Mouse (Mus musculus) embryonic facial prominence, embryonic 14.5 days (tissue): ENCODE results near the gene Rnf31. TPM values are rescaled to one million over a fixed set of nuclear protein-coding genes. Genes with fewer than 3 reads are reported as not detected.
A peak's percentile ranks its signal among the peaks of the same experiment; 100 is the strongest.

Experiments used
- ATAC-seq: fragments of 200-750 bp; cut with Nextera tagmentation; 2 replicates; pipeline ENCODE4 v1.8.0; 2017; ENCODE audit warnings: low read depth, moderate number of reproducible peaks, moderate TSS enrichment
- DNase-seq: peaks from one replicate; pipeline ENCODE4 v3.0.0-alpha.2; 2015; ENCODE audit warnings: low spot score
- H3K27ac ChIP-seq: fragments of 300-500 bp; sonication (generic); replicated peaks from 2 replicates; pipeline ENCODE4 v1.5.1; 2014; ENCODE audit warnings: low read depth, mild to moderate bottlenecking, low read length, moderate library complexity
- H3K27me3 ChIP-seq: fragments of 300-500 bp; sonication (generic); replicated peaks from 2 replicates; pipeline ENCODE4 v1.6.1; 2014; ENCODE audit warnings: low read length; ENCODE audit not compliant: control insufficient read depth, insufficient read depth
- H3K36me3 ChIP-seq: fragments of 300-500 bp; sonication (generic); 2 replicates; pipeline ENCODE4 v1.6.1; 2014; ENCODE audit warnings: low read length, mixed read lengths; ENCODE audit not compliant: control insufficient read depth, insufficient read depth
- H3K4me1 ChIP-seq: fragments of 300-500 bp; sonication (generic); 2 replicates; pipeline ENCODE4 v1.6.1; 2014; ENCODE audit warnings: antibody characterized with exemption, low read length; ENCODE audit not compliant: control insufficient read depth, insufficient read depth
- H3K4me2 ChIP-seq: fragments of 300-500 bp; sonication (generic); 2 replicates; pipeline ENCODE4 v1.6.1; 2014; ENCODE audit warnings: low read depth, mild to moderate bottlenecking, low read length, moderate library complexity, mixed read lengths
- H3K4me3 ChIP-seq: fragments of 300-500 bp; sonication (generic); 2 replicates; pipeline ENCODE4 v1.5.1; 2014; ENCODE audit warnings: low read depth, mild to moderate bottlenecking, low read length
- H3K9ac ChIP-seq: fragments of 300-500 bp; sonication (generic); 2 replicates; pipeline ENCODE4 v1.6.1; 2014; ENCODE audit warnings: low read depth, mild to moderate bottlenecking, low read length, moderate library complexity, mixed read lengths
- H3K9me3 ChIP-seq: fragments of 300-500 bp; sonication (generic); 2 replicates; pipeline ENCODE4 v1.6.1; 2016; ENCODE audit warnings: low read length; ENCODE audit not compliant: control insufficient read depth
- WGBS: fragments of 180-500 bp; shearing (Covaris S2); extraction: QIAGEN DNeasy Blood & Tissue Kit; methylation state at CpG from one replicate; pipeline ENCODE4 v1.1.7; 2014; 5-methylcytosine and 5-hydroxymethylcytosine counted together
- polyA plus RNA-seq: library from polyadenylated mRNA; unstranded; fragments of >200 nt; fragmentation: Nextera tagmentation; extraction: Ambion mirVana; gene quantifications from 2 replicates; pipeline ENCODE4 v1.2.1, GENCODE M21; 2014

Gene Rnf31
- polyA plus RNA-seq, 1 experiment from 2014 or later = 11.7 TPM

DNA sequence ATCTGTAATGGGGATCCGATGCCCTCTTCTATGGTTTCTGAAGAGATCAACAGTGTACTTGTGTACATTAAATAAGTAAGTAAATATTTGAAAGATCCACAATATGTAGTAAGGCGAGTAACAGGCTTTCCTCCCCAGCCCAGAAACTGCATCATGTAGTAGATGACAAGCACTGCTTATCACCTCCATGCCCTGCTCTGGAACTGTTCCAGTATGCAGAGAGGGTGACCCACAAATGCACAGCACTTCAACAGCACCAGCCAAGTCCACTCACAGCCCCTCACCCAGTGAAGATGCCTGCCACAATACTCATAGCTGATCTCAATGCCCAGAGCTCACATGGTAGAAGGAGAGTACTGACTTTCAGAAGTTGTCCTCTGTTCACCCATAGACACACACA is 20.9 kb upstream of the Rnf31 start:
- Histone ChIP-seq H3K27ac (no peak overlapping the region), H3K27me3 (no peaks in the 10 kb centered on the region), H3K9ac (no peak overlapping the region), H3K36me3 (peaks cover 33% of the 10 kb centered on the region), H3K4me1 (no peaks in the 10 kb centered on the region), H3K4me3 (no peak overlapping the region), H3K4me2 (no peak overlapping the region), H3K9me3 (no peaks in the 10 kb centered on the region)
- ATAC-seq (no peak), DNase-seq (no peak)
- WGBS = 82% methylated on average over 2 of the region's 2 CpGs

DNA sequence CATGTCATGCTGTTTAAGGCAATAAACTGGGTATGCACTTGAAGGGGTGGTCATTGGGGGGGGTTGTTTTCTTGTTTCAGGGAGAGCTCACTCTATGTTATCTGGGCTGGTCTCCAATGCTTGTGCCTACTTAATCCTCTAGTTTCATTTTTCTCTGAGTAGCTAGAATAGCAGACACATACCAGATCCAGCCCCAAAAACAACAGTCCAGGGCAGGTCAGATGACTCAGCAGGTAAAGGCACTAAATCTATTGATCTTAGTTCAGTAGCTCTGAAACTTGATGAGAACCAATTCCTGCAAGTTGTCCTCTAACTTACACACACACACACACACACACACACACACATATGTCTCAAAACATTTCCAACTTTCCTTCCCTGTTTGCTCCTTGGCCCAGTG is 19.7 kb upstream of the Rnf31 start:
- Histone ChIP-seq H3K4me3 (no peak overlapping the region), H3K27ac (no peak overlapping the region), H3K4me2 (no peak overlapping the region), H3K4me1 (no peaks in the 10 kb centered on the region), H3K9ac (no peak overlapping the region), H3K27me3 (no peaks in the 10 kb centered on the region), H3K36me3 (peaks cover 22% of the 10 kb centered on the region; the same call in 1 of the 2 replicates), H3K9me3 (no peaks in the 10 kb centered on the region)
- ATAC-seq = no peak
- no peak for DNase-seq

DNA sequence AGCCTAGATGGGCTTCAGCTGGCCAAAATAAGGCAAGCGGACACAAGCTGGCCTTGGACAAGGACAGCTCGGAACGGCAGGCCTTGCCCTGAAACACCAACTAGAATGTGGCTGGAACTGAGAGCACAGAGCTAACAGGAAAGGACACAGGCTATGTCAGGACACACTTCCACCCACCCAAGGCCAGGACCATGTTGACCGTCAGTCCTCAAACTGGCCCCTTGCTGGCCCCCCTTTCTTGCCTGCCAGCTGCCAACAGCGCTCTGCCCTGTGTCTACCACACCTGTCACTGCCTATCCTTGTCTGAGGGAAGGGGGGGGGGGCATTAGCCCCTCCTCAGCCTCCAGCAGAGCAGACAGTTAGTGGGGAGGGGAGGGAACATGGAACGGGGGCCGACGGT is 16.2 kb upstream of the Rnf31 start, which contains the start of gene Fitm1:
TSS of gene Fitm1 (plus strand) at position 316 of the 400 bp plus-strand sequence.
- 67% methylated on average over 8 of the region's 8 CpGs for WGBS
- H3K4me3 ChIP-seq = peak within 1 kb of the TSS; percentile 20
- ATAC-seq (peak; percentile 41; the same call in 1 of the 2 replicates), DNase-seq (peak; percentile 51)
- 0 out of 2 replicates have a peak, but pooled peaks cover 3% of the 10 kb centered on the region for H3K4me1 ChIP-seq
- H3K9me3 ChIP-seq = no peaks in the 10 kb centered on the region
- no peaks in the 10 kb centered on the region for H3K27me3 ChIP-seq
- no peak within 1 kb of the TSS for H3K4me2 ChIP-seq
- H3K9ac ChIP-seq = 0 out of 2 replicates have a peak within 1 kb of the TSS, but pooled peaks have one; percentile 35
- no peak within 1 kb of the TSS for H3K27ac ChIP-seq
- H3K36me3 ChIP-seq = peaks cover 4% of the 10 kb centered on the region; the same call in 1 of the 2 replicates

DNA sequence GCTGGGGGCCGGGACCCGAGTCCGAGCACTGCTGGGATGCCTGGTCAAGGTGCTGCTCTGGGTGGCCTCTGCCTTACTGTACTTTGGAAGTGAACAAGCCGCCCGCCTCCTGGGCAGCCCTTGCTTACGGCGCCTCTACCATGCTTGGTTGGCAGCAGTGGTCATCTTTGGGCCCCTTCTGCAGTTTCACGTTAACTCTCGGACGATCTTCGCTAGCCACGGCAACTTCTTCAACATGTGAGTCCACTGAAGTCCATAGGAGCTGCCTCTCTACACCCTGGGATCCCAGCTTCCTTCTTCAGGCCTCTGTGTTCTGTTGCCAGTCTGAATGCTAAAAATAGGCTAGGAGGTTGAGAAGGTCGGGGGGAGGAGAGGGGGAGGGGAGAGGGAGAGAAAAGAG is 15.8 kb upstream of the Rnf31 start:
- no peak for ATAC-seq
- WGBS = 55% methylated on average over 13 of the region's 13 CpGs
- Histone ChIP-seq H3K9ac (0 out of 2 replicates have a peak overlapping the region, but pooled peaks have one; percentile 35), H3K9me3 (no peaks in the 10 kb centered on the region), H3K4me2 (no peak overlapping the region), H3K27ac (no peak overlapping the region), H3K36me3 (peaks cover 8% of the 10 kb centered on the region; the same call in 1 of the 2 replicates), H3K4me1 (0 out of 2 replicates have a peak, but pooled peaks cover 3% of the 10 kb centered on the region), H3K4me3 (peak overlapping the region; percentile 20), H3K27me3 (no peaks in the 10 kb centered on the region)
- no peak for DNase-seq

GRCm38 (mm10) chr14:55576376-55576775 is 15.1 kb upstream of the Rnf31 start:
- Histone ChIP-seq H3K27me3 (no peaks in the 10 kb centered on the region), H3K27ac (no peak overlapping the region), H3K9ac (no peak overlapping the region), H3K4me2 (no peak overlapping the region), H3K9me3 (no peaks in the 10 kb centered on the region), H3K4me3 (no peak overlapping the region), H3K36me3 (peaks cover 15% of the 10 kb centered on the region), H3K4me1 (0 out of 2 replicates have a peak, but pooled peaks cover 3% of the 10 kb centered on the region)
- DNase-seq (no peak), ATAC-seq (no peak)
- 69% methylated on average over 11 of the region's 16 CpGs for WGBS

- DNase-seq (peak; percentile 93), ATAC-seq (peak; percentile 95)
- 0 out of 2 replicates have a peak, but pooled peaks cover 3% of the 10 kb centered on the region for H3K4me1 ChIP-seq
- peak within 1 kb of the TSS; percentile 92 for H3K9ac ChIP-seq
- H3K4me3 ChIP-seq = peak within 1 kb of the TSS; percentile 81
- peak within 1 kb of the TSS; percentile 66 for H3K27ac ChIP-seq
- no peaks in the 10 kb centered on the region for H3K9me3 ChIP-seq
- peaks cover 21% of the 10 kb centered on the region for H3K36me3 ChIP-seq
- 0% methylated on average over 15 of the region's 32 CpGs for WGBS
- no peaks in the 10 kb centered on the region for H3K27me3 ChIP-seq
- peak within 1 kb of the TSS; percentile 96 for H3K4me2 ChIP-seq
Measured at GRCm38 (mm10) chr14:55577871-55578667, 13.4 kb upstream of the Rnf31 start, which contains the start of gene Psme1. Gene Psme1, plus strand, starts transcription at chr14:55578123.

DNA sequence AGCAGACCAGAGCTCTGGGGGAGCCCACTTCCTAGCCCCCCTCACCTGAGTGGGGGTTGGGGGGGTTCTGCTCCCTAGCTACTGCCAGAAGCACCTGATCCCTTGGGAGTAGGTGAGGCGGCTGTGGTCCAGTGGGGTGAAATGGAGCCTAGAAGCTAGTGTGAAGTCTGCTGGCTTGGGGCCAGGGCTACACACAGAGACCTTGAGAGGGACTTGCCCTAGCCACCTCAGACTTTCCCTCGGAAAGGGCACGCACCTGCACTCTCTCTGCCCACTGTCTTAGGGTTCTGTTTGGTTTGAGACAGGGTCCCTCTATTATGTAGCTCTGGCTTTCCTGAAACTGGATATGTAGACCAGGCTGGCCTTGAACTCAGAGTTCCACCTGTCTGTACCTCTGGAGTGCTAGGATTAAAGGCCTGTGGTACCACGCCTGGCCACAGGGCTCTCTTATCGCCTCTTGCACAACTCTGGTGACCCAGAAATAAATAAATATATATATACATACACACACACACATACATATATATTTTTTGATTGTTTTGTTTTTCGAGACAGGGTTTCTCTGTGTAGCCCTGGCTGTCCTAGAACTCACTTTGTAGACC is 12.7 kb upstream of the Rnf31 start:
- peak overlapping the region; percentile 66 for H3K27ac ChIP-seq
- peak; percentile 19 for ATAC-seq
- 0 out of 2 replicates have a peak, but pooled peaks cover 3% of the 10 kb centered on the region for H3K4me1 ChIP-seq
- H3K27me3 ChIP-seq = no peaks in the 10 kb centered on the region
- peak; percentile 65 for DNase-seq
- no peaks in the 10 kb centered on the region for H3K9me3 ChIP-seq
- H3K4me2 ChIP-seq = peak overlapping the region; percentile 96
- H3K9ac ChIP-seq = peak overlapping the region; percentile 92
- peak overlapping the region; percentile 81 for H3K4me3 ChIP-seq
- 39% methylated on average over 5 of the region's 6 CpGs for WGBS
- H3K36me3 ChIP-seq = peaks cover 21% of the 10 kb centered on the region

DNA sequence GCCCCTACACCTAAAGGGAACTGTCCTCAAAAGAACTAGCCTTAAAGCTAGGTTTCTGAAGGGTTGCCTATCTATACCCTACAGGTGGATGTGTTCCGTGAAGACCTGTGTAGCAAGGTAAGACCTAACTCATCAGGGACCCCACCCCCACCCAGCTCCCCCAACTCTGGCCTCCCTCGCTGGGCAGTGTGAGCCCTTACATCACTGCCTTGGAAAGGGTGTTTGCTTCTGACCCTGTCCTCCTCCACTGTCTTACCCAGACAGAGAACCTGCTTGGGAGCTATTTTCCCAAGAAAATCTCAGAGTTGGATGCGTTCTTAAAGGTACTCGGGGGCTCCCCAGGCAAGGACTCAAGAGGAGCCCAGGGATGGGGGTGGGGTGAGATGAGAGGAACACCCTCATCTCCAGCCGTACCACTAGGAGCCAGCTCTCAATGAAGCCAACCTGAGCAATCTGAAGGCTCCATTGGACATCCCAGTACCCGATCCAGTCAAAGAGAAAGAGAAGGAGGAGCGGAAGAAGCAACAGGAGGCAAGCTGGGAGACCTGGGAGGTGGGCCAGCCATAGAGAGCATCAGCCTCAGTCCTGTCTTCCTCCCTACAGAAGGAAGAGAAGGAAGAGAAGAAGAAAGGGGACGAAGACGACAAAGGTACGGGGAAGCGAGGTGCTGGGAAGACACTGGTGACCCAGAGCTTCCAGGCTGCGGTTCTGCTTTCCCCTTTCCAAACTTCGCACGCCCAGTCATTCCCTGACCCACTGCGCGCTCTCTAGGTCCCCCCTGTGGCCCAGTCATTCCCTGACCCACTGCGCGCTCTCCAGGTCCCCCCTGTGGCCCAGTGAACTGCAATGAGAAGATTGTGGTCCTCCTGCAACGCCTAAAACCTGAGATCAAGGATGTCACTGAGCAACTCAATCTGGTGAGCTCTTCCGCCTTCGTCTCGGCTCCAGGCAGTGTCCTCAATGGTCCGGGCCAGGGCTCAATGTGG is 11.7 kb upstream of the Rnf31 start:
- Histone ChIP-seq H3K27ac (no peak overlapping the region), H3K4me2 (no peak overlapping the region), H3K4me1 (0 out of 2 replicates have a peak, but pooled peaks cover 3% of the 10 kb centered on the region), H3K9ac (no peak overlapping the region), H3K27me3 (no peaks in the 10 kb centered on the region), H3K4me3 (no peak overlapping the region), H3K9me3 (no peaks in the 10 kb centered on the region), H3K36me3 (peaks cover 21% of the 10 kb centered on the region)
- DNase-seq (no peak), ATAC-seq (no peak)
- 85% methylated on average over 22 of the region's 23 CpGs for WGBS
